10 mouse cellular contexts compared by ENCODE assay signal in the genomic region with DNA sequence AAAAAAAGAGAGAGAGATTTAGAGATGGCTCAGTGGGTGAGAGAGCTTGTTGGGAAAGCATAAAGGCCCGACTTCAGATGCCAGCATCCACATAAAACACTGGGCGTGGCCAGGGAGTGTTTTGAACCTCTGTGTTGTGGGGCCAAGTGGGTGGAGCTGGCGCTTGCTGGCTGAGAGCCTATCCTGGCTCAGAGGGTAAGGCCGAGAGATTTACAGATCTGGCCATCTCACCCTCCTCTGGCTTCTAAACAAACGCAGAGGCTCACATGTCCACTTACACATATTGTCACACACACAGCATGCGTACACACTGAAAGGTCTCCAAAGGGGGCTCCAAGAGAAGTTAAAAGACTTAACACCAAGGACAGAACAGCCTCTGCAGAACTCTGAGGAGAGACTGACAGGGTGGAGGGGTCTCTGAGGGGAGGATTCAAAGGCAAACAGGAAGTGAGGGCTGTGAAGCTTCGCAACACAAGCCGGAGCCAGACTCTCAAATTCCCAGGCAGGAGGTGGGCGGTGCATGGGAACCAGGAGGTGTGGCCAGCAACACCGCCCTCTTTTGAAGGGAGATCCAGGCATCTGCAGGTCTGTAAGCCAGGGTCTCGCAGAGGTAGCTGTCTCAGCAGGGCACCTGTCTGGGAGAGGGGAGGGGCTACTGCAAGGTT.
DNase-seq lines count a peak whose midpoint lies in the region; ATAC-seq and TF ChIP-seq lines count a peak whose summit lies in the region.
"Had no signal": no experiment of that assay in that cellular context is flagged by ENCODE, and none has a peak within 500 bp of the region (broad histone marks: within the 10 kb centered on the region; RNA-seq: fewer than 3 reads in every experiment).

No protein-coding gene starts in this region.

- no peak for TF ChIP-seq POLR2A in liver, adult 2 months (IDR thresholded peaks at IDR 0.05; ENCODE audit: extremely low read depth, insufficient read depth, low read length)

- TF ChIP-seq CTCF in liver, adult 2 months (IDR thresholded peaks at IDR 0.05; ENCODE audit: low read depth, low read length), result no peak

- peak overlapping the region; percentile 8 for H3K4me2 ChIP-seq in forebrain, embryonic 16.5 days (ENCODE audit: low read length)
- H3K4me2 ChIP-seq: liver, embryonic 13.5 days had no signal

- H3K9me3 ChIP-seq in forebrain, embryonic 16.5 days (ENCODE audit: control insufficient read depth, low read length), result no peaks in the 10 kb centered on the region

- no peak overlapping the region for H3K9ac ChIP-seq in forebrain, embryonic 16.5 days (replicated peaks; ENCODE audit: low read depth, low read length)
- no peak overlapping the region for H3K9ac ChIP-seq in liver, adult 2 months (ENCODE audit: low read depth, low read length)
- H3K9ac ChIP-seq: liver, embryonic 13.5 days had no signal

- H3K4me3 ChIP-seq in forebrain, embryonic 16.5 days (replicated peaks; ENCODE audit: low read length), result no peak overlapping the region
- H3K4me3 ChIP-seq in liver, adult 2 months (ENCODE audit: insufficient read depth, low read depth, low read length), result no peak overlapping the region
- H3K4me3 ChIP-seq: liver, embryonic 13.5 days had no signal

- H3K4me1 ChIP-seq in forebrain, embryonic 16.5 days (replicated peaks; ENCODE audit: control insufficient read depth, insufficient read depth, low read length), result peaks cover 7% of the 10 kb centered on the region
- H3K4me1 ChIP-seq in liver, adult 2 months (ENCODE audit: control insufficient read depth, insufficient read depth, low read length), result peaks cover 3% of the 10 kb centered on the region; the same call in 1 of the 2 replicates
- H3K4me1 ChIP-seq: liver, embryonic 13.5 days had no signal

- H3K27ac ChIP-seq in forebrain, embryonic 16.5 days (ENCODE audit: low read length), result no peak overlapping the region
- H3K27ac ChIP-seq in liver, adult 2 months (replicated peaks; ENCODE audit: insufficient read depth, low read depth, low read length), result no peak overlapping the region
- H3K27ac ChIP-seq: liver, embryonic 13.5 days had no signal

- DNase-seq in kidney, postnatal 10 days, result peak; percentile 20
- DNase-seq in kidney, adult 8-10 months, result no peak
- DNase-seq in liver, adult 2 months (ENCODE audit: extremely low read depth, low read depth, low spot score), result peak; percentile 77
- DNase-seq in retina, embryonic 14.5 days (ENCODE audit: low spot score), result peak; percentile 47
- no peak for DNase-seq in gastrocnemius, adult 18-20 months (ENCODE audit: low spot score)
- no peak for DNase-seq in cerebellum, adult 9-10 months
- DNase-seq in cerebellum, postnatal 25 days, result no peak
- DNase-seq: liver, embryonic 13.5 days had no signal

- WGBS in forebrain, embryonic 16.5 days, result 3% methylated on average over 11 of the region's 11 CpGs
- WGBS in liver, adult 2 months, result 4% methylated on average over 11 of the region's 11 CpGs

- no peaks in the 10 kb centered on the region for H3K27me3 ChIP-seq in forebrain, embryonic 16.5 days (replicated peaks; ENCODE audit: control insufficient read depth, insufficient read depth, low read length)
- H3K27me3 ChIP-seq in liver, adult 2 months (ENCODE audit: control insufficient read depth, insufficient read depth, low read length), result no peaks in the 10 kb centered on the region
- H3K27me3 ChIP-seq: liver, embryonic 13.5 days; Patski had no signal

- H3K36me3 ChIP-seq in forebrain, embryonic 16.5 days (ENCODE audit: control insufficient read depth, insufficient read depth), result no peaks in the 10 kb centered on the region
- H3K36me3 ChIP-seq in liver, adult 2 months (ENCODE audit: control insufficient read depth, insufficient read depth, low read length), result no peaks in the 10 kb centered on the region
- H3K36me3 ChIP-seq: liver, embryonic 13.5 days had no signal

- H3K79me2 ChIP-seq in liver, adult 2 months (ENCODE audit: control insufficient read depth, insufficient read depth, low read length), result no peaks in the 10 kb centered on the region

- peak; percentile 71 for ATAC-seq in forebrain, embryonic 16.5 days
- ATAC-seq: Patski had no signal

Comparison
In these comparisons a context has a peak if more than half of its experiments do, and no peak if none do; other contexts are left out.
1. DNase-seq: peak in kidney, postnatal 10 days (single experiment), liver, adult 2 months (single experiment) and retina, embryonic 14.5 days (single experiment); none in kidney, adult 8-10 months (0 of 2), gastrocnemius, adult 18-20 months (single experiment), cerebellum, adult 9-10 months (single experiment) and cerebellum, postnatal 25 days (0 of 2).